Mouse (Mus musculus): Measurements from ENCODE around the gene Rnf141. TPM values are rescaled to one million over a fixed set of nuclear protein-coding genes. Genes with fewer than 3 reads are reported as not detected.

Rnf141 gene
- polyA plus RNA-seq (2015; fragmentation: Nextera tagmentation; extraction: Ambion mirVana): 37.5 and 39.0 TPM in 2 replicates

GRCm38 (mm10) chr7:110843916-110844874, at the start of gene Rnf141:
Gene Rnf141 (minus strand): TSS chr7:110844457.
- Histone ChIP-seq H3K4me1 (ENCODE audit: control insufficient read depth, insufficient read depth, low read length) (0 out of 2 replicates have a peak, but pooled peaks cover 3% of the 10 kb centered on the region), H3K9ac (ENCODE audit: low read depth, low read length) (peak within 1 kb of the TSS; percentile 93), H3K36me3 (ENCODE audit: control insufficient read depth, insufficient read depth, low read length) (no peaks in the 10 kb centered on the region), H3K27me3 (replicated peaks; ENCODE audit: control insufficient read depth, insufficient read depth, low read length) (no peaks in the 10 kb centered on the region), H3K9me3 (ENCODE audit: control insufficient read depth, low read length) (no peaks in the 10 kb centered on the region), H3K4me2 (ENCODE audit: low read depth, low read length) (peak within 1 kb of the TSS; percentile 83), H3K27ac (ENCODE audit: low read length) (peak within 1 kb of the TSS; percentile 99), H3K4me3 (ENCODE audit: low read length) (peak within 1 kb of the TSS; percentile 91)
- under 1% methylated on average over 42 of the region's 42 CpGs for WGBS
- ATAC-seq: peak; percentile 93

- 51% methylated on average over 9 of the region's 9 CpGs for WGBS
- Histone ChIP-seq H3K27ac (ENCODE audit: low read length) (peak overlapping the region; percentile 96), H3K9ac (ENCODE audit: low read depth, low read length) (peak overlapping the region; percentile 53; the same call in 1 of the 2 replicates), H3K36me3 (ENCODE audit: control insufficient read depth, insufficient read depth, low read length) (no peaks in the 10 kb centered on the region), H3K4me1 (ENCODE audit: control insufficient read depth, insufficient read depth, low read length) (peaks cover 27% of the 10 kb centered on the region), H3K4me3 (ENCODE audit: low read length) (no peak overlapping the region), H3K4me2 (ENCODE audit: low read depth, low read length) (peak overlapping the region; percentile 33; the same call in 1 of the 2 replicates), H3K9me3 (ENCODE audit: control insufficient read depth, low read length) (no peaks in the 10 kb centered on the region), H3K27me3 (replicated peaks; ENCODE audit: control insufficient read depth, insufficient read depth, low read length) (no peaks in the 10 kb centered on the region)
- peak; percentile 83 for ATAC-seq
These were observed 47.3 kb upstream of the Rnf141 start for GRCm38 (mm10) chr7:110891501-110891986.

GRCm38 (mm10) chr7:110881746-110882333, 37.6 kb upstream of the Rnf141 start:
- no peaks in the 10 kb centered on the region for H3K9me3 ChIP-seq (ENCODE audit: control insufficient read depth, low read length)
- no peak overlapping the region for H3K4me2 ChIP-seq (ENCODE audit: low read depth, low read length)
- WGBS: 54% methylated on average over 2 of the region's 2 CpGs
- no peak overlapping the region for H3K4me3 ChIP-seq (ENCODE audit: low read length)
- H3K27ac ChIP-seq (ENCODE audit: low read length): peak overlapping the region; percentile 35
- H3K9ac ChIP-seq (ENCODE audit: low read depth, low read length): no peak overlapping the region
- no peaks in the 10 kb centered on the region for H3K27me3 ChIP-seq (replicated peaks; ENCODE audit: control insufficient read depth, insufficient read depth, low read length)
- H3K36me3 ChIP-seq (ENCODE audit: control insufficient read depth, insufficient read depth, low read length): no peaks in the 10 kb centered on the region
- H3K4me1 ChIP-seq (ENCODE audit: control insufficient read depth, insufficient read depth, low read length): no peaks in the 10 kb centered on the region; the same call in 1 of the 2 replicates
- ATAC-seq: peak; percentile 87

- H3K9ac ChIP-seq (ENCODE audit: low read depth, low read length): no peak overlapping the region
- H3K9me3 ChIP-seq (ENCODE audit: control insufficient read depth, low read length): no peaks in the 10 kb centered on the region
- H3K4me1 ChIP-seq (ENCODE audit: control insufficient read depth, insufficient read depth, low read length): no peaks in the 10 kb centered on the region; the same call in 1 of the 2 replicates
- H3K4me3 ChIP-seq (ENCODE audit: low read length): no peak overlapping the region
- no peaks in the 10 kb centered on the region for H3K36me3 ChIP-seq (ENCODE audit: control insufficient read depth, insufficient read depth, low read length)
- 0 out of 2 replicates have a peak overlapping the region, but pooled peaks have one; percentile 31 for H3K27ac ChIP-seq (ENCODE audit: low read length)
- ATAC-seq: no peak
- 72% methylated on average over 4 of the region's 4 CpGs for WGBS
- H3K27me3 ChIP-seq (replicated peaks; ENCODE audit: control insufficient read depth, insufficient read depth, low read length): no peaks in the 10 kb centered on the region
- H3K4me2 ChIP-seq (ENCODE audit: low read depth, low read length): no peak overlapping the region
These were observed 33.8 kb upstream of the Rnf141 start for GRCm38 (mm10) chr7:110878028-110878427.

- WGBS: 70% methylated on average over 4 of the region's 4 CpGs
- no peak for ATAC-seq
- Histone ChIP-seq H3K9ac (ENCODE audit: low read depth, low read length) (no peak overlapping the region), H3K27ac (ENCODE audit: low read length) (no peak overlapping the region), H3K4me1 (ENCODE audit: control insufficient read depth, insufficient read depth, low read length) (no peaks in the 10 kb centered on the region; the same call in 1 of the 2 replicates), H3K27me3 (replicated peaks; ENCODE audit: control insufficient read depth, insufficient read depth, low read length) (no peaks in the 10 kb centered on the region), H3K36me3 (ENCODE audit: control insufficient read depth, insufficient read depth, low read length) (no peaks in the 10 kb centered on the region), H3K4me2 (ENCODE audit: low read depth, low read length) (no peak overlapping the region), H3K4me3 (ENCODE audit: low read length) (no peak overlapping the region), H3K9me3 (ENCODE audit: control insufficient read depth, low read length) (no peaks in the 10 kb centered on the region)
These were observed 32.7 kb upstream of the Rnf141 start for GRCm38 (mm10) chr7:110876965-110877364.

GRCm38 (mm10) chr7:110868807-110869206, 24.6 kb upstream of the Rnf141 start:
- Histone ChIP-seq H3K4me1 (ENCODE audit: control insufficient read depth, insufficient read depth, low read length) (peaks cover 14% of the 10 kb centered on the region), H3K4me2 (ENCODE audit: low read depth, low read length) (no peak overlapping the region), H3K9ac (ENCODE audit: low read depth, low read length) (no peak overlapping the region), H3K9me3 (ENCODE audit: control insufficient read depth, low read length) (no peaks in the 10 kb centered on the region), H3K27ac (ENCODE audit: low read length) (no peak overlapping the region), H3K4me3 (ENCODE audit: low read length) (no peak overlapping the region), H3K36me3 (ENCODE audit: control insufficient read depth, insufficient read depth, low read length) (no peaks in the 10 kb centered on the region), H3K27me3 (replicated peaks; ENCODE audit: control insufficient read depth, insufficient read depth, low read length) (no peaks in the 10 kb centered on the region)
- 68% methylated on average over 5 of the region's 5 CpGs for WGBS
- ATAC-seq: no peak

- Histone ChIP-seq H3K9me3 (ENCODE audit: control insufficient read depth, low read length) (no peaks in the 10 kb centered on the region), H3K36me3 (ENCODE audit: control insufficient read depth, insufficient read depth, low read length) (no peaks in the 10 kb centered on the region), H3K27me3 (replicated peaks; ENCODE audit: control insufficient read depth, insufficient read depth, low read length) (no peaks in the 10 kb centered on the region), H3K4me1 (ENCODE audit: control insufficient read depth, insufficient read depth, low read length) (peaks cover 14% of the 10 kb centered on the region), H3K9ac (ENCODE audit: low read depth, low read length) (no peak overlapping the region), H3K27ac (ENCODE audit: low read length) (no peak overlapping the region), H3K4me2 (ENCODE audit: low read depth, low read length) (no peak overlapping the region), H3K4me3 (ENCODE audit: low read length) (no peak overlapping the region)
- 89% methylated on average over 6 of the region's 6 CpGs for WGBS
- ATAC-seq: no peak
These were observed 22.9 kb upstream of the Rnf141 start for GRCm38 (mm10) chr7:110867116-110867515.

GRCm38 (mm10) chr7:110866021-110866420, 21.8 kb upstream of the Rnf141 start:
- 75% methylated on average over 3 of the region's 3 CpGs for whole genome bisulfite sequencing
- peak overlapping the region; percentile 90 for H3K27ac ChIP-seq (ENCODE audit: low read length)
- ATAC-seq: peak; percentile 72

GRCm38 (mm10) chr7:110865570-110865969, 21.3 kb upstream of the Rnf141 start:
- Histone ChIP-seq H3K4me2 (ENCODE audit: low read depth, low read length) (no peak overlapping the region), H3K9me3 (ENCODE audit: control insufficient read depth, low read length) (no peaks in the 10 kb centered on the region), H3K9ac (ENCODE audit: low read depth, low read length) (no peak overlapping the region), H3K27me3 (replicated peaks; ENCODE audit: control insufficient read depth, insufficient read depth, low read length) (no peaks in the 10 kb centered on the region), H3K4me1 (ENCODE audit: control insufficient read depth, insufficient read depth, low read length) (peaks cover 16% of the 10 kb centered on the region), H3K36me3 (ENCODE audit: control insufficient read depth, insufficient read depth, low read length) (no peaks in the 10 kb centered on the region), H3K4me3 (ENCODE audit: low read length) (no peak overlapping the region), H3K27ac (ENCODE audit: low read length) (peak overlapping the region; percentile 90)
- ATAC-seq: peak; percentile 87
- WGBS: 40% methylated on average over 6 of the region's 6 CpGs

More at GRCm38 (mm10) chr7:110866021-110866420, 21.8 kb upstream of the Rnf141 start:
- no peaks in the 10 kb centered on the region for H3K27me3 ChIP-seq (replicated peaks; ENCODE audit: control insufficient read depth, insufficient read depth, low read length)
- peaks cover 14% of the 10 kb centered on the region for H3K4me1 ChIP-seq (ENCODE audit: control insufficient read depth, insufficient read depth, low read length)
- no peak overlapping the region for H3K4me3 ChIP-seq (ENCODE audit: low read length)
- H3K9ac ChIP-seq (ENCODE audit: low read depth, low read length): no peak overlapping the region
- H3K36me3 ChIP-seq (ENCODE audit: control insufficient read depth, insufficient read depth, low read length): no peaks in the 10 kb centered on the region
- no peak overlapping the region for H3K4me2 ChIP-seq (ENCODE audit: low read depth, low read length)
- no peaks in the 10 kb centered on the region for H3K9me3 ChIP-seq (ENCODE audit: control insufficient read depth, low read length)

Measured in intestine, embryonic 16.5 days (tissue).